18 mouse cellular contexts compared by ENCODE assay signal in genomic region chr4:143379480-143379879, GRCm38 (mm10). TPM values are rescaled to one million over a fixed set of nuclear protein-coding genes. Genes with fewer than 3 reads are reported as not detected.
A peak's percentile ranks its signal among the peaks of the same experiment; 100 is the strongest.
DNase-seq lines count a peak whose midpoint lies in the region; ATAC-seq and TF ChIP-seq lines count a peak whose summit lies in the region.
"Had no signal": no experiment of that assay in that cellular context is flagged by ENCODE, and none has a peak within 500 bp of the region (broad histone marks: within the 10 kb centered on the region; RNA-seq: fewer than 3 reads in every experiment).

No protein-coding gene starts in this region.

- peak; percentile 37; the same call in 1 of the 2 replicates for ATAC-seq in forebrain, embryonic 11.5 days (replicated peaks; ENCODE audit: low FRiP score)
- ATAC-seq in forebrain, embryonic 15.5 days (replicated peaks) = no peak
- peak; percentile 16; the same call in 1 of the 2 replicates for ATAC-seq in forebrain, embryonic 14.5 days
- peak; percentile 63 for ATAC-seq in hindbrain, postnatal 0 days
- ATAC-seq in neural tube, embryonic 12.5 days (ENCODE audit: low FRiP score, low read depth) = peak; percentile 79
- ATAC-seq: liver, postnatal 0 days had no signal

- WGBS in forebrain, embryonic 11.5 days = 40% methylated on average over 7 of the region's 7 CpGs
- 35% methylated on average over 7 of the region's 7 CpGs for WGBS in forebrain, embryonic 15.5 days
- WGBS in forebrain, embryonic 14.5 days = 41% methylated on average over 7 of the region's 7 CpGs
- 20% methylated on average over 7 of the region's 7 CpGs for WGBS in hindbrain, postnatal 0 days
- WGBS in neural tube, embryonic 12.5 days = 21% methylated on average over 7 of the region's 7 CpGs

- no peak for DNase-seq in forebrain, embryonic 11.5 days (ENCODE audit: low spot score)
- DNase-seq in forebrain, embryonic 14.5 days (ENCODE audit: low spot score) = peak; percentile 12
- DNase-seq in hindbrain, postnatal 0 days (ENCODE audit: low spot score) = peak; percentile 29
- no peak for DNase-seq in thymus, postnatal 14 days
- DNase-seq in kidney, adult 11 months = no peak
- DNase-seq in adrenal gland, postnatal 14 days = no peak
- DNase-seq: adrenal gland, adult 2 months; cerebellum, postnatal 36 days; kidney, adult 2 months; liver, postnatal 0 days; spleen, adult 18-20 months; thymus, postnatal 36 days had no signal

- no peak for TF ChIP-seq CTCF in hindbrain, postnatal 0 days (IDR thresholded peaks at IDR 0.05; ENCODE audit: low read depth)

- no peak overlapping the region for H3K9ac ChIP-seq in forebrain, embryonic 11.5 days (ENCODE audit: low read length)
- no peak overlapping the region for H3K9ac ChIP-seq in forebrain, embryonic 15.5 days (replicated peaks)
- no peak overlapping the region for H3K9ac ChIP-seq in forebrain, embryonic 14.5 days (ENCODE audit: low read length)
- no peak overlapping the region for H3K9ac ChIP-seq in hindbrain, postnatal 0 days (replicated peaks; ENCODE audit: low read length)
- H3K9ac ChIP-seq in neural tube, embryonic 12.5 days = 0 out of 2 replicates have a peak overlapping the region, but pooled peaks have one; percentile 21
- H3K9ac ChIP-seq: liver, postnatal 0 days had no signal

- H3K4me3 ChIP-seq in forebrain, embryonic 11.5 days (ENCODE audit: low read depth, low read length) = no peak overlapping the region
- H3K4me3 ChIP-seq in forebrain, embryonic 15.5 days = no peak overlapping the region
- H3K4me3 ChIP-seq in forebrain, embryonic 14.5 days (ENCODE audit: low read depth, low read length) = no peak overlapping the region
- H3K4me3 ChIP-seq in hindbrain, postnatal 0 days (ENCODE audit: low read length) = no peak overlapping the region
- peak overlapping the region; percentile 18 for H3K4me3 ChIP-seq in neural tube, embryonic 12.5 days
- H3K4me3 ChIP-seq: left cerebral cortex, adult 2 months had no signal

- no peak overlapping the region for H3K27ac ChIP-seq in forebrain, embryonic 11.5 days (ENCODE audit: low read depth, low read length)
- no peak overlapping the region for H3K27ac ChIP-seq in forebrain, embryonic 15.5 days (replicated peaks)
- H3K27ac ChIP-seq in forebrain, embryonic 14.5 days (ENCODE audit: low read depth, low read length) = no peak overlapping the region
- 0 out of 2 replicates have a peak overlapping the region, but pooled peaks have one; percentile 46 for H3K27ac ChIP-seq in hindbrain, postnatal 0 days
- H3K27ac ChIP-seq in neural tube, embryonic 12.5 days = peak overlapping the region; percentile 59; the same call in 1 of the 2 replicates
- H3K27ac ChIP-seq: left cerebral cortex, adult 2 months had no signal

- H3K4me1 ChIP-seq in forebrain, embryonic 11.5 days (replicated peaks; ENCODE audit: control insufficient read depth, insufficient read depth, low read length) = peaks cover 2% of the 10 kb centered on the region; the same call in 1 of the 2 replicates
- peaks cover 5% of the 10 kb centered on the region; the same call in 1 of the 2 replicates for H3K4me1 ChIP-seq in forebrain, embryonic 15.5 days
- H3K4me1 ChIP-seq in forebrain, embryonic 14.5 days (ENCODE audit: control insufficient read depth, insufficient read depth, low read length) = no peaks in the 10 kb centered on the region
- no peaks in the 10 kb centered on the region for H3K4me1 ChIP-seq in hindbrain, postnatal 0 days (ENCODE audit: insufficient read depth, low read length)
- H3K4me1 ChIP-seq in neural tube, embryonic 12.5 days = peaks cover 18% of the 10 kb centered on the region

- no peaks in the 10 kb centered on the region for H3K27me3 ChIP-seq in forebrain, embryonic 11.5 days (ENCODE audit: control insufficient read depth, insufficient read depth, low read length)
- H3K27me3 ChIP-seq in forebrain, embryonic 15.5 days = no peaks in the 10 kb centered on the region
- H3K27me3 ChIP-seq in forebrain, embryonic 14.5 days (replicated peaks; ENCODE audit: control insufficient read depth, insufficient read depth, low read length) = no peaks in the 10 kb centered on the region
- no peaks in the 10 kb centered on the region for H3K27me3 ChIP-seq in hindbrain, postnatal 0 days (ENCODE audit: insufficient read depth, low read length)
- no peaks in the 10 kb centered on the region for H3K27me3 ChIP-seq in neural tube, embryonic 12.5 days (replicated peaks)

- H3K4me2 ChIP-seq in forebrain, embryonic 11.5 days (ENCODE audit: low read depth, low read length, severe bottlenecking) = no peak overlapping the region
- no peak overlapping the region for H3K4me2 ChIP-seq in forebrain, embryonic 15.5 days (replicated peaks)
- no peak overlapping the region for H3K4me2 ChIP-seq in forebrain, embryonic 14.5 days (ENCODE audit: low read length)
- peak overlapping the region; percentile 27; the same call in 1 of the 2 replicates for H3K4me2 ChIP-seq in hindbrain, postnatal 0 days (ENCODE audit: low read depth, low read length)
- peak overlapping the region; percentile 50 for H3K4me2 ChIP-seq in neural tube, embryonic 12.5 days (replicated peaks)

- no peaks in the 10 kb centered on the region for H3K36me3 ChIP-seq in forebrain, embryonic 11.5 days (ENCODE audit: control insufficient read depth, insufficient read depth, low read length)
- no peaks in the 10 kb centered on the region for H3K36me3 ChIP-seq in forebrain, embryonic 15.5 days
- H3K36me3 ChIP-seq in forebrain, embryonic 14.5 days (ENCODE audit: control insufficient read depth, insufficient read depth, low read length) = no peaks in the 10 kb centered on the region
- H3K36me3 ChIP-seq in hindbrain, postnatal 0 days (ENCODE audit: insufficient read depth, low read length) = no peaks in the 10 kb centered on the region
- H3K36me3 ChIP-seq in neural tube, embryonic 12.5 days = no peaks in the 10 kb centered on the region

- no peaks in the 10 kb centered on the region for H3K9me3 ChIP-seq in forebrain, embryonic 11.5 days (ENCODE audit: control insufficient read depth, low read length)
- H3K9me3 ChIP-seq in forebrain, embryonic 15.5 days = no peaks in the 10 kb centered on the region
- no peaks in the 10 kb centered on the region for H3K9me3 ChIP-seq in forebrain, embryonic 14.5 days (replicated peaks; ENCODE audit: control insufficient read depth, low read length)
- H3K9me3 ChIP-seq in hindbrain, postnatal 0 days (ENCODE audit: low read length) = no peaks in the 10 kb centered on the region
- no peaks in the 10 kb centered on the region for H3K9me3 ChIP-seq in neural tube, embryonic 12.5 days

RNA-seq across cellular contexts. Expression of gene Pramel1, which starts 14.7 kb away (rescaled TPM):
- polyA plus RNA-seq in forebrain, embryonic 11.5 days (2014; fragmentation: Nextera tagmentation; extraction: Ambion mirVana) = not detected in 2 replicates
- not detected in 2 replicates for polyA plus RNA-seq in forebrain, embryonic 15.5 days (2015; fragmentation: Nextera tagmentation; extraction: Ambion mirVana)
- not detected in 2 replicates for polyA plus RNA-seq in forebrain, embryonic 14.5 days (2014; fragmentation: Nextera tagmentation; extraction: Ambion mirVana)
- not detected in 2 replicates for total RNA-seq in hindbrain, postnatal 0 days (2014; rRNA removed)
- polyA plus RNA-seq in hindbrain, postnatal 0 days (2015; fragmentation: Nextera tagmentation; extraction: Ambion mirVana) = not detected in 2 replicates
- not detected in 2 replicates for polyA plus RNA-seq in neural tube, embryonic 12.5 days (2016; fragmentation: Nextera tagmentation; extraction: Ambion mirVana)
- total RNA-seq in adrenal gland, postnatal 14 days (2021) = not detected in 2 replicates
- total RNA-seq: adrenal gland, adult 2 months; granulocyte monocyte progenitor cell, adult 5-6 weeks; heart, postnatal 10 days; left cerebral cortex, adult 2 months had no signal
- polyA plus RNA-seq: adrenal gland, adult 2 months; kidney, adult 2 months; liver, postnatal 0 days; stomach, embryonic 16.5 days had no signal

RNA-seq across cellular contexts. Expression of gene Lrrc38, which starts 29.9 kb away (rescaled TPM):
- polyA plus RNA-seq in forebrain, embryonic 11.5 days (2014; fragmentation: Nextera tagmentation; extraction: Ambion mirVana) = not detected in 2 replicates
- polyA plus RNA-seq in forebrain, embryonic 15.5 days (2015; fragmentation: Nextera tagmentation; extraction: Ambion mirVana) = 0.13 and 0.23 TPM in 2 replicates
- 0.09 TPM in 1 of 2 replicates, not detected in the other for polyA plus RNA-seq in forebrain, embryonic 14.5 days (2014; fragmentation: Nextera tagmentation; extraction: Ambion mirVana)
- 0.29 and 0.63 TPM in 2 replicates for total RNA-seq in hindbrain, postnatal 0 days (2014; rRNA removed)
- polyA plus RNA-seq in hindbrain, postnatal 0 days (2015; fragmentation: Nextera tagmentation; extraction: Ambion mirVana) = 0.84 and 0.97 TPM in 2 replicates
- polyA plus RNA-seq in neural tube, embryonic 12.5 days (2016; fragmentation: Nextera tagmentation; extraction: Ambion mirVana) = 0.79 and 0.86 TPM in 2 replicates
- total RNA-seq in adrenal gland, postnatal 14 days (2021) = not detected in 2 replicates
- total RNA-seq: granulocyte monocyte progenitor cell, adult 5-6 weeks had no signal
- polyA plus RNA-seq: liver, postnatal 0 days had no signal

RNA-seq across cellular contexts. Expression of gene Pramef8, which starts 32.7 kb away (rescaled TPM):
- polyA plus RNA-seq in forebrain, embryonic 11.5 days (2014; fragmentation: Nextera tagmentation; extraction: Ambion mirVana) = 18.1 and 23.0 TPM in 2 replicates
- polyA plus RNA-seq in forebrain, embryonic 15.5 days (2015; fragmentation: Nextera tagmentation; extraction: Ambion mirVana) = 27.7 and 30.2 TPM in 2 replicates
- polyA plus RNA-seq in forebrain, embryonic 14.5 days (2014; fragmentation: Nextera tagmentation; extraction: Ambion mirVana) = 15.6 and 16.3 TPM in 2 replicates
- 26.1 and 48.5 TPM in 2 replicates for total RNA-seq in hindbrain, postnatal 0 days (2014; rRNA removed)
- 16.0 and 18.3 TPM in 2 replicates for polyA plus RNA-seq in hindbrain, postnatal 0 days (2015; fragmentation: Nextera tagmentation; extraction: Ambion mirVana)
- 21.3 and 23.0 TPM in 2 replicates for polyA plus RNA-seq in neural tube, embryonic 12.5 days (2016; fragmentation: Nextera tagmentation; extraction: Ambion mirVana)
- total RNA-seq in adrenal gland, postnatal 14 days (2021) = 8.8 and 10.9 TPM in 2 replicates

Comparison
In these comparisons a context has a peak if more than half of its experiments do, and no peak if none do; other contexts are left out.
1. DNase-seq: peak in forebrain, embryonic 14.5 days (single experiment) and hindbrain, postnatal 0 days (single experiment); none in forebrain, embryonic 11.5 days (single experiment), thymus, postnatal 14 days (single experiment), kidney, adult 11 months (single experiment) and adrenal gland, postnatal 14 days (single experiment).
2. H3K27ac ChIP-seq: peak in hindbrain, postnatal 0 days (single experiment) and neural tube, embryonic 12.5 days (single experiment); none in forebrain, embryonic 11.5 days (single experiment), forebrain, embryonic 15.5 days (single experiment) and forebrain, embryonic 14.5 days (single experiment).
3. H3K4me2 ChIP-seq: peak in hindbrain, postnatal 0 days (single experiment) and neural tube, embryonic 12.5 days (single experiment); none in forebrain, embryonic 11.5 days (single experiment), forebrain, embryonic 15.5 days (single experiment) and forebrain, embryonic 14.5 days (single experiment).